11 mouse cellular contexts compared by ENCODE assay signal in the genomic region with DNA sequence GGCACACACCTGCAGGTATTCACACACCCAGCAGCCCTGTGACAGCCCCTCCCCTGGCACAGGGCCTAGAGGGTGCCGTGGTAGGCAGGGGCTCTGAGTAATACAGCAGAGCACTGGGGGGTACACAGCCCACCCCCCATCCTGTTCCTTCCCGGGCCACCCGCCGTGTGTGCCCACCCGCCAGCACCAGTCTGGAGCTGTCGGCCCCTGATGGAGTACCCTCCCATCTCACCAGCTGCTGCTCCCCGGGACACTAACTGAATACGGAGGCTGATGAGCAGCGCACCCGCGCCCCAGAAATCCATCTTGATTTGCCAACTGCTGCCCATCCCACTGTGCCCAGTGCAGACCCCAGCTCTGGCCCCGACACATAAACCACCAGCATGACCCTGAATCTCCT. TPM values are rescaled to one million over a fixed set of nuclear protein-coding genes. Genes with fewer than 3 reads are reported as not detected.
DNase-seq lines count a peak whose midpoint lies in the region; ATAC-seq and TF ChIP-seq lines count a peak whose summit lies in the region.
"Had no signal": no experiment of that assay in that cellular context is flagged by ENCODE, and none has a peak within 500 bp of the region (broad histone marks: within the 10 kb centered on the region; RNA-seq: fewer than 3 reads in every experiment).

No protein-coding gene starts in this region.

- H3K4me3 ChIP-seq in layer of hippocampus, adult 2 months = no peak overlapping the region
- H3K4me3 ChIP-seq in forebrain, embryonic 10.5 days = no peak overlapping the region
- 0 out of 2 replicates have a peak overlapping the region, but pooled peaks have one; percentile 3 for H3K4me3 ChIP-seq in hindbrain, embryonic 13.5 days
- no peak overlapping the region for H3K4me3 ChIP-seq in midbrain, embryonic 16.5 days (ENCODE audit: low read depth, low read length)

- TF ChIP-seq CTCF in layer of hippocampus, adult 2 months (conservative IDR thresholded peaks at IDR 0.05) = no peak

- DNase-seq in layer of hippocampus, adult 2 months (ENCODE audit: low spot score in 2 of 2) = no peak
- no peak for DNase-seq in layer of hippocampus, adult 18-20 months (ENCODE audit: low spot score in 2 of 2)
- no peak for DNase-seq in forebrain, embryonic 10.5 days (ENCODE audit: extremely low spot score, low spot score)
- DNase-seq in right cerebral cortex, postnatal 36 days (ENCODE audit: low spot score in 2 of 2) = no peak
- no peak for DNase-seq in left cerebral cortex, postnatal 25 days (ENCODE audit: low spot score in 2 of 2)
- no peak for DNase-seq in left cerebral cortex, adult 18-20 months (ENCODE audit: low spot score in 2 of 2)
- DNase-seq: gastrocnemius, postnatal 10 days; kidney, adult 8-10 months; lung, postnatal 10 days had no signal

- WGBS in forebrain, embryonic 10.5 days = 94% methylated on average over 12 of the region's 12 CpGs
- 30% methylated on average over 12 of the region's 12 CpGs for WGBS in hindbrain, embryonic 13.5 days
- 32% methylated on average over 12 of the region's 12 CpGs for WGBS in midbrain, embryonic 16.5 days

- ATAC-seq in hindbrain, embryonic 13.5 days (ENCODE audit: low FRiP score) = peak; percentile 34
- 0 out of 2 replicates have a peak, but pooled peaks have one; percentile 8 for ATAC-seq in midbrain, embryonic 16.5 days

- H3K36me3 ChIP-seq in forebrain, embryonic 10.5 days (replicated peaks) = peaks cover 100% of the 10 kb centered on the region
- H3K36me3 ChIP-seq in hindbrain, embryonic 13.5 days = peaks cover 58% of the 10 kb centered on the region
- peaks cover 26% of the 10 kb centered on the region for H3K36me3 ChIP-seq in midbrain, embryonic 16.5 days (ENCODE audit: control insufficient read depth, insufficient read depth, low read length)

- H3K9ac ChIP-seq in hindbrain, embryonic 13.5 days = peak overlapping the region; percentile 66
- peak overlapping the region; percentile 40 for H3K9ac ChIP-seq in midbrain, embryonic 16.5 days (ENCODE audit: low read depth, low read length)

- peak overlapping the region; percentile 40 for H3K4me2 ChIP-seq in hindbrain, embryonic 13.5 days
- peak overlapping the region; percentile 28 for H3K4me2 ChIP-seq in midbrain, embryonic 16.5 days (ENCODE audit: low read length)

- no peaks in the 10 kb centered on the region for H3K9me3 ChIP-seq in forebrain, embryonic 10.5 days
- no peaks in the 10 kb centered on the region for H3K9me3 ChIP-seq in hindbrain, embryonic 13.5 days
- H3K9me3 ChIP-seq in midbrain, embryonic 16.5 days (replicated peaks; ENCODE audit: control insufficient read depth, low read length, poor library complexity, severe bottlenecking) = no peaks in the 10 kb centered on the region

- peaks cover 71% of the 10 kb centered on the region for H3K4me1 ChIP-seq in forebrain, embryonic 10.5 days
- peaks cover 100% of the 10 kb centered on the region for H3K4me1 ChIP-seq in hindbrain, embryonic 13.5 days (replicated peaks)
- peaks cover 40% of the 10 kb centered on the region for H3K4me1 ChIP-seq in midbrain, embryonic 16.5 days (ENCODE audit: control insufficient read depth, insufficient read depth, low read length)

- H3K27ac ChIP-seq in layer of hippocampus, adult 2 months = peak overlapping the region; percentile 39; the same call in 1 of the 2 replicates
- H3K27ac ChIP-seq in forebrain, embryonic 10.5 days = peak overlapping the region; percentile 82
- peak overlapping the region; percentile 95 for H3K27ac ChIP-seq in hindbrain, embryonic 13.5 days
- H3K27ac ChIP-seq in midbrain, embryonic 16.5 days (ENCODE audit: low read length) = peak overlapping the region; percentile 66

- H3K27me3 ChIP-seq in forebrain, embryonic 10.5 days (ENCODE audit: poor library complexity, severe bottlenecking) = no peaks in the 10 kb centered on the region
- H3K27me3 ChIP-seq in hindbrain, embryonic 13.5 days = no peaks in the 10 kb centered on the region
- H3K27me3 ChIP-seq in midbrain, embryonic 16.5 days (ENCODE audit: control insufficient read depth, insufficient read depth, low read depth, low read length) = no peaks in the 10 kb centered on the region

- intact Hi-C loops in left cerebral cortex, postnatal 25 days (cut with DNase I) = no loop called here

RNA-seq across cellular contexts. Expression of gene Akt1, which starts 11.0 kb away (rescaled TPM):
- 100 to 1,000 TPM; 152 to 160 TPM for total RNA-seq in layer of hippocampus, adult 2 months (2021)
- 100 to 1,000 TPM; 169 to 170 TPM for total RNA-seq in layer of hippocampus, adult 18-20 months (2021)
- 39.2 and 41.9 TPM in 2 replicates for polyA plus RNA-seq in forebrain, embryonic 10.5 days (2016; fragmentation: Nextera tagmentation; extraction: Ambion mirVana)
- polyA plus RNA-seq in hindbrain, embryonic 13.5 days (2015; fragmentation: Nextera tagmentation; extraction: Ambion mirVana) = 60.8 and 64.5 TPM in 2 replicates
- 58.7 and 60.4 TPM in 2 replicates for polyA plus RNA-seq in midbrain, embryonic 16.5 days (2015; fragmentation: Nextera tagmentation; extraction: Ambion mirVana)
- total RNA-seq in left cerebral cortex, postnatal 25 days (2021) = 100 to 1,000 TPM; 138 to 140 TPM
- 100 to 1,000 TPM; 161 to 169 TPM for total RNA-seq in left cerebral cortex, adult 18-20 months (2021)

RNA-seq across cellular contexts. Expression of gene Zbtb42, which starts 14.9 kb away (rescaled TPM):
- total RNA-seq in layer of hippocampus, adult 2 months (2021) = under 1 TPM; 0.44 to 0.52 TPM
- total RNA-seq in layer of hippocampus, adult 18-20 months (2021) = under 1 TPM; 0.61 to 0.97 TPM
- 4.1 and 4.3 TPM in 2 replicates for polyA plus RNA-seq in forebrain, embryonic 10.5 days (2016; fragmentation: Nextera tagmentation; extraction: Ambion mirVana)
- polyA plus RNA-seq in hindbrain, embryonic 13.5 days (2015; fragmentation: Nextera tagmentation; extraction: Ambion mirVana) = 3.6 and 4.6 TPM in 2 replicates
- 0.73 and 1.2 TPM in 2 replicates for polyA plus RNA-seq in midbrain, embryonic 16.5 days (2015; fragmentation: Nextera tagmentation; extraction: Ambion mirVana)
- total RNA-seq in left cerebral cortex, postnatal 25 days (2021) = 1 to 10 TPM in 1 of 2 experiments, under 1 TPM in 1; 0.76 to 1.3 TPM
- 1 to 10 TPM; 1.1 to 1.5 TPM for total RNA-seq in left cerebral cortex, adult 18-20 months (2021)

RNA-seq across cellular contexts. Expression of gene Siva1, which starts 19.2 kb away (rescaled TPM):
- 10 to 100 TPM; 19.6 to 20.1 TPM for total RNA-seq in layer of hippocampus, adult 2 months (2021)
- total RNA-seq in layer of hippocampus, adult 18-20 months (2021) = 10 to 100 TPM; 23.4 TPM
- 361 and 369 TPM in 2 replicates for polyA plus RNA-seq in forebrain, embryonic 10.5 days (2016; fragmentation: Nextera tagmentation; extraction: Ambion mirVana)
- polyA plus RNA-seq in hindbrain, embryonic 13.5 days (2015; fragmentation: Nextera tagmentation; extraction: Ambion mirVana) = 62.6 and 63.8 TPM in 2 replicates
- 41.7 and 44.1 TPM in 2 replicates for polyA plus RNA-seq in midbrain, embryonic 16.5 days (2015; fragmentation: Nextera tagmentation; extraction: Ambion mirVana)
- total RNA-seq in left cerebral cortex, postnatal 25 days (2021) = 10 to 100 TPM; 17.4 to 18.8 TPM
- 10 to 100 TPM; 21.6 to 22.0 TPM for total RNA-seq in left cerebral cortex, adult 18-20 months (2021)

RNA-seq across cellular contexts. Expression of gene Adssl1, which starts 43.9 kb away (rescaled TPM):
- 10 to 100 TPM; 10.1 to 10.6 TPM for total RNA-seq in layer of hippocampus, adult 2 months (2021)
- total RNA-seq in layer of hippocampus, adult 18-20 months (2021) = 10 to 100 TPM; 14.3 to 15.7 TPM
- polyA plus RNA-seq in forebrain, embryonic 10.5 days (2016; fragmentation: Nextera tagmentation; extraction: Ambion mirVana) = 4.9 and 6.6 TPM in 2 replicates
- polyA plus RNA-seq in hindbrain, embryonic 13.5 days (2015; fragmentation: Nextera tagmentation; extraction: Ambion mirVana) = 3.1 and 3.2 TPM in 2 replicates
- polyA plus RNA-seq in midbrain, embryonic 16.5 days (2015; fragmentation: Nextera tagmentation; extraction: Ambion mirVana) = 4.0 and 4.2 TPM in 2 replicates
- total RNA-seq in left cerebral cortex, postnatal 25 days (2021) = 10 to 100 TPM; 16.4 to 18.2 TPM
- total RNA-seq in left cerebral cortex, adult 18-20 months (2021) = 10 to 100 TPM; 16.4 to 19.7 TPM

RNA-seq across cellular contexts. Expression of gene Cep170b, which starts 56.5 kb away (rescaled TPM):
- total RNA-seq in layer of hippocampus, adult 2 months (2021) = 100 to 1,000 TPM; 194 to 210 TPM
- 100 to 1,000 TPM; 192 to 208 TPM for total RNA-seq in layer of hippocampus, adult 18-20 months (2021)
- polyA plus RNA-seq in forebrain, embryonic 10.5 days (2016; fragmentation: Nextera tagmentation; extraction: Ambion mirVana) = 5.9 and 7.9 TPM in 2 replicates
- 24.2 and 24.9 TPM in 2 replicates for polyA plus RNA-seq in hindbrain, embryonic 13.5 days (2015; fragmentation: Nextera tagmentation; extraction: Ambion mirVana)
- 36.0 and 39.4 TPM in 2 replicates for polyA plus RNA-seq in midbrain, embryonic 16.5 days (2015; fragmentation: Nextera tagmentation; extraction: Ambion mirVana)
- 100 to 1,000 TPM; 246 TPM for total RNA-seq in left cerebral cortex, postnatal 25 days (2021)
- 100 to 1,000 TPM; 267 to 284 TPM for total RNA-seq in left cerebral cortex, adult 18-20 months (2021)

Comparison
In these comparisons a context has a peak if more than half of its experiments do, and no peak if none do; other contexts are left out.
1. H3K27ac ChIP-seq: peak in every context shown above with its lines; median percentile 95 in hindbrain, embryonic 13.5 days; 82 in forebrain, embryonic 10.5 days; 66 in midbrain, embryonic 16.5 days; 39 in layer of hippocampus, adult 2 months.